Mouse (Mus musculus): ENCODE measurements around the gene 1700015F17Rik.

1700015F17Rik gene

GRCm38 (mm10) chr5:5431746-5432438, 47.1 kb downstream of the 1700015F17Rik start:
- in situ Hi-C loops (cut with MboI, MseI): no loop called here

DNA sequence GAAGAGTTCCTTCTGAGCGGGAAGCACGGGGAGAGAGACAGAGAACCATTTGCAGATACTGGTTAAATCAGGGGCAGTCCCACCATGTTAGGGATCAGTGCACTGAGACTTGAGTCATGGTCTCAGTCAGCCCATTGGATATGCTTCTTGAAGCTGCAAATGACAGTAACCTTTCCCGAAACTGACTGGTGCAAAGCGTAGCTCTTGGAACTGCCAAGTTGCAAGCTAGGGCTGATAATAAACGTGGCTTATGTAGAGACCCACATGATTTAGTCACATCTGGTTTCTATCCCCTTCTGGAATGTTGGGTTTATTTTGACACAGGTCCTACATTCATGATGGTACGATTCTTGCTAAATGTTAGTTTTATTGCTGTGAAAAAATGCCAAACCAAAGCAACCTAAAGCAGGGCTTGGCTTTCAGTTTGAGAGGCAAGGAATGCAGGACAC, 55.2 kb downstream of the 1700015F17Rik start:
- in situ Hi-C loops (cut with MboI, MseI): no loop called here

DNA sequence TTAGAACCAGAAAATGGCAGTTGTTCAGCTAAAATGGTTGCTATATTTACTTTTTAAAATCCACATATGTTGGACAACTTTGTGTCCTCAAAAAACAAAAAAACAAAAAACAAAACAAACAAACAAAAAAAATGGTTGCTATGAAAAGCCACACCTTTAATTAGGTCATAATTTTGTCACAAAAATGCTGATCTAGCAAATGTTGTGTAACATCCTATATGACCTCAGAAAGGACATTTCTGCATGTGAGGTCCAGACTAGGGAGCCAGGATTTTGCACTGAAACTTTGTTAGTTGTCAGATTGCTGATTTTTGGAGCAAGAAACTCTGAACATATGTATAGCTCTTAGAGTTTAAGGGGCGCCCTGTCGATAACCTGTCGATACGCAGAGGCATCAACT, 55.9 kb downstream of the 1700015F17Rik start:
- in situ Hi-C loops (cut with MboI, MseI): no loop called here

DNA sequence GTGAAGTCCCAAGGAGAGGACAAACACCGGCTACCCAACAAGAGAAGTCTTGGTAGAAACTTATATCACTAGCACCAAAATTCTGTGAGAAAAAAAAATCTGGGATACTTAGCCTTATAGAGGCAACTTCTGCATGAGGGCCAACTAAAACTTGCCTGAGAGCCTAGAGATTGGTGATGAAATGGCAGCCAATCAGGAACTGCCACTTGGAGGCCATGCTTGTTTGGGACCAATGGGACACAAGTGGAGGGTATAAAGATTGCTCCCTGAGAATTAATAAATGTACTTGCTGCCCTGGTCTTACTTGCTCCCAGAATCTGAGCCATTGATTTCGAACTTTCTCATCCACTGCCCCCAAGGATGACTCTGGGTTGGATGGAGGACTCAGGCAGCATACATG, 57.5 kb downstream of the 1700015F17Rik start:
- in situ Hi-C loops (cut with MboI, MseI): no loop called here

GRCm38 (mm10) chr5:5419992-5420455, 58.9 kb downstream of the 1700015F17Rik start, which contains the start of gene Cdk14:
Gene Cdk14 (minus strand): TSS chr5:5420312.
- in situ Hi-C loops (cut with MboI, MseI): no loop called here

DNA sequence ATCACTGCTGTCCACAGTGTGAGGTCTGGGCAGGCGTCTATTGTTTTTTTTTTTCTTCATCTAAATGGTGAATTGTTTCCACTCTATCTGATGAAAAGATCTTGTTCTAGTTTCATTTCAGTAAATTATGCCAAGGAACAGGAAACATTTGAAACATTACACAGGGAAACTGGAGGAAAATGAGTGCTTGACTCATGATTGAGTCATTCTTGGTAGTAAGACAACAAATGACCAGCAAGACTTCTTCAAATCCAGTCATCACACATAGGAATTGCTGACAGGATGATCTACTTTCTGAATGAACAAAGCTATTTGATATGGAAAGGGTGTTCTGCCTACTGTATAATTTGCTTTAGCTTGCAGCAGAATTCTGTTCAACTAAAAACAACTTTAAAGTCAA, 59.7 kb downstream of the 1700015F17Rik start:
- in situ Hi-C loops (cut with MboI, MseI): no loop called here

DNA sequence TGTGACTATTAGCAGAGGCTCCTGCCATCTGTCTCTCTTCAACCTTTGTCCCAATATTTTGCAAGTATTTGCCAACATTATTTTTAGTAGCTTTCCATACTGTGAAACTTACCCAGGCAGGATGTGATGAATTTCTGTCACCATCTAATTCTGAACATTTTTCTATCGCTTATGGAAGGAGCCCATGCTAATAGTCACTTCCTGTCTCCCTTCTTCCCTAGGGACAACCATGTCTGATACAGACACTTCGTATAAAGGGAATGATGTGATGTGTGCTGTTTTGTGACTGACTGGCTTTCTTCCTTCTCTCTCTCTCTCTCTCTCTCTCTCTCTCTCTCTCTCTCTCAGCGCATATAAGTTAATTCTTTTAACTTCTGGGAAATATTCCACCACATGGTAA, 64.1 kb downstream of the 1700015F17Rik start:
- in situ Hi-C loops (cut with MboI, MseI): no loop called here

DNA sequence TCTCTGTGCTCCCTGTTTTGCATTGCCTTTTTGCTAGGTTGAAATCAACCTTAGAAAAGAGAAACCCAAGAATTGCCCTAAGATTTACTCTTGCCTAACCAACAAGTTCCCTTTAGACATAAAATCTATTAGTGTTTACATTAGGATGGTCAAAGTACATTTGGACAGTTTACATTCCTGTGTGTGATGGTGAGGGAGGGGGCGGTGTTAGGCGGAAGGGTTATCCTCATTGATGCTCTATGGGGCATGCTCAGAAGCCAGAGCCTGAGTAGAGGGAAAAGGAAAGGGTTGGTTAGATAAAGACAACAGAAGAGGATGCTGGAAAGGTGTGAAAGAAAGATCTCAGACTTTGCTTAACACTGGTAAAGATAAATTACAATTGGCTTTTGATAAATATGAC, 67.1 kb downstream of the 1700015F17Rik start:
- in situ Hi-C loops (cut with MboI, MseI): no loop called here

GRCm38 (mm10) chr5:5401986-5402385, 77.0 kb downstream of the 1700015F17Rik start:
- in situ Hi-C loops (cut with MboI, MseI): no loop called here

GRCm38 (mm10) chr5:5392786-5393185, 86.2 kb downstream of the 1700015F17Rik start:
- in situ Hi-C loops (cut with MboI, MseI): no loop called here

All from regulatory T cell (primary cell).